Mouse (Mus musculus) cerebellum, adult 2 months (tissue): Measurements from ENCODE around the gene Stab2. TPM values are rescaled to one million over a fixed set of nuclear protein-coding genes. Genes with fewer than 3 reads are reported as not detected.

Experiments used
- DNase-seq, 2 experiments: peaks; one replicate each; pipeline ENCODE4 v3.0.0; 2021
- H3K27ac ChIP-seq: fragments of 200-500 bp; 2 replicates; pipeline ENCODE4 v1.5.1; 2012; ENCODE audit warnings: low read length, control low read depth, inconsistent platforms; ENCODE audit not compliant: insufficient read depth
- H3K27me3 ChIP-seq: fragments of 200-500 bp; 2 replicates; pipeline ENCODE4 v1.6.1; 2012; ENCODE audit warnings: inconsistent platforms, mild to moderate bottlenecking, low read length, moderate library complexity; ENCODE audit not compliant: control insufficient read depth, insufficient read depth
- H3K4me1 ChIP-seq: fragments of 200-500 bp; 2 replicates; pipeline ENCODE4 v1.6.1; 2011; ENCODE audit warnings: low read length; ENCODE audit not compliant: control insufficient read depth, insufficient read depth
- H3K4me3 ChIP-seq: fragments of 200-500 bp; replicated peaks from 2 replicates; pipeline ENCODE3; 2011; ENCODE audit warnings: mild to moderate bottlenecking, low read depth, low read length, control low read depth; ENCODE audit not compliant: insufficient read depth
- CTCF ChIP-seq: fragments of 200-500 bp; IDR thresholded peaks from 2 replicates; pipeline ENCODE4 v1.5.1; 2011; ENCODE audit warnings: low read depth, mild to moderate bottlenecking, control low read depth, low read length, moderate library complexity, borderline replicate concordance; ENCODE audit not compliant: insufficient read depth
- POLR2A ChIP-seq: fragments of 200-500 bp; IDR thresholded peaks from 2 replicates; pipeline ENCODE4 v1.6.1; 2011; ENCODE audit warnings: low read length, control low read depth, borderline replicate concordance; ENCODE audit not compliant: insufficient read depth
- WGBS: fragments of 180-500 bp; shearing (Covaris S2); methylation state at CpG from one replicate; pipeline ENCODE4 v1.1.7; 2018; 5-methylcytosine and 5-hydroxymethylcytosine counted together
- polyA plus RNA-seq: library from polyadenylated mRNA; depleted of rRNA; stranded (reverse); fragments of >200 nt; gene quantifications from 2 replicates; pipeline ENCODE4 v1.2.3, GENCODE M21; 2012; rRNA removed

Stab2 gene
- polyA plus RNA-seq, 1 experiment: 0.11 TPM

- DNase-seq: no peak
- Histone ChIP-seq H3K27me3 (no peaks in the 10 kb centered on the region), H3K27ac (no peak overlapping the region), H3K4me1 (peaks cover 20% of the 10 kb centered on the region), H3K4me3 (no peak overlapping the region)
- WGBS: 94% methylated on average over 5 of the region's 5 CpGs
- TF ChIP-seq CTCF (no peak), POLR2A (no peak)
These were observed 211.6 kb downstream of the Stab2 start for GRCm38 (mm10) chr10:86796073-86796741.

GRCm38 (mm10) chr10:86794794-86795535 is 212.9 kb downstream of the Stab2 start:
- peak; percentile 42 to 56 for DNase-seq
- Histone ChIP-seq H3K4me1 (peaks cover 20% of the 10 kb centered on the region), H3K27me3 (no peaks in the 10 kb centered on the region), H3K4me3 (no peak overlapping the region), H3K27ac (0 out of 2 replicates have a peak overlapping the region, but pooled peaks have one; percentile 29)
- no peak for TF ChIP-seq POLR2A
- TF ChIP-seq CTCF: no peak
- WGBS: 57% methylated on average over 9 of the region's 9 CpGs

- Histone ChIP-seq H3K27ac (no peak overlapping the region), H3K27me3 (no peaks in the 10 kb centered on the region), H3K4me1 (peaks cover 23% of the 10 kb centered on the region), H3K4me3 (no peak overlapping the region)
- TF ChIP-seq POLR2A (no peak), CTCF (no peak)
- 90% methylated on average over 4 of the region's 4 CpGs for WGBS
- DNase-seq: no peak
These were observed 213.6 kb downstream of the Stab2 start for GRCm38 (mm10) chr10:86794196-86794595.

GRCm38 (mm10) chr10:86793509-86793951 is 214.3 kb downstream of the Stab2 start:
- H3K4me3 ChIP-seq: no peak overlapping the region
- H3K27me3 ChIP-seq: no peaks in the 10 kb centered on the region
- H3K27ac ChIP-seq: no peak overlapping the region
- H3K4me1 ChIP-seq: peaks cover 23% of the 10 kb centered on the region
- TF ChIP-seq POLR2A: no peak
- no peak for TF ChIP-seq CTCF
- 36% methylated on average over 2 of the region's 2 CpGs for WGBS
- DNase-seq: peak in 1 of 2 experiments; percentile 28

- Histone ChIP-seq H3K27ac (no peak overlapping the region), H3K27me3 (no peaks in the 10 kb centered on the region), H3K4me3 (no peak overlapping the region), H3K4me1 (peaks cover 29% of the 10 kb centered on the region)
- 93% methylated on average over 7 of the region's 7 CpGs for WGBS
- no peak for DNase-seq
- TF ChIP-seq CTCF (no peak), POLR2A (no peak)
These were observed 216.2 kb downstream of the Stab2 start for GRCm38 (mm10) chr10:86791507-86792184.

Other genes starting within 250 kb of the Stab2 start
- not detected in 2 replicates for gene Gm49358, start 244.1 kb downstream of the Stab2 start, polyA plus RNA-seq
- 44.2 and 48.9 TPM in 2 replicates for gene Nt5dc3, start 229.0 kb downstream of the Stab2 start, polyA plus RNA-seq
- gene 1700113H08Rik, start 50.0 kb upstream of the Stab2 start, polyA plus RNA-seq: not detected in 2 replicates